ENCODE assay signal across 10 mouse cellular contexts in genomic region chr9:41585012-41585411, GRCm38 (mm10).
DNase-seq lines count a peak whose midpoint lies in the region; ATAC-seq and TF ChIP-seq lines count a peak whose summit lies in the region.
"Had no signal": no experiment of that assay in that cellular context is flagged by ENCODE, and none has a peak within 500 bp of the region (broad histone marks: within the 10 kb centered on the region; RNA-seq: fewer than 3 reads in every experiment).

No protein-coding gene starts in this region.

- no peak for ATAC-seq in heart, embryonic 14.5 days (ENCODE audit: insufficient number of reproducible peaks, insufficient read depth, low FRiP score, low read depth)
- ATAC-seq in forebrain, postnatal 0 days = no peak
- ATAC-seq in midbrain, embryonic 11.5 days (ENCODE audit: low FRiP score) = no peak

- peaks cover 43% of the 10 kb centered on the region for H3K36me3 ChIP-seq in heart, embryonic 14.5 days (ENCODE audit: control insufficient read depth, insufficient read depth, low read length)
- H3K36me3 ChIP-seq in forebrain, postnatal 0 days (ENCODE audit: insufficient read depth) = peaks cover 32% of the 10 kb centered on the region
- peaks cover 15% of the 10 kb centered on the region for H3K36me3 ChIP-seq in midbrain, embryonic 11.5 days (ENCODE audit: control insufficient read depth, insufficient read depth, low read length)

- H3K9me3 ChIP-seq in heart, embryonic 14.5 days (ENCODE audit: control insufficient read depth, low read length) = no peaks in the 10 kb centered on the region
- H3K9me3 ChIP-seq in forebrain, postnatal 0 days (ENCODE audit: low read length) = no peaks in the 10 kb centered on the region
- no peaks in the 10 kb centered on the region for H3K9me3 ChIP-seq in midbrain, embryonic 11.5 days (ENCODE audit: control insufficient read depth, low read length)

- no peak for TF ChIP-seq CTCF in forebrain, postnatal 0 days (IDR thresholded peaks at IDR 0.05; ENCODE audit: low read depth)

- H3K4me2 ChIP-seq in heart, embryonic 14.5 days (ENCODE audit: low read length) = peak overlapping the region; percentile 19; the same call in 1 of the 2 replicates
- H3K4me2 ChIP-seq in forebrain, postnatal 0 days (ENCODE audit: low read depth) = peak overlapping the region; percentile 85
- peak overlapping the region; percentile 57 for H3K4me2 ChIP-seq in midbrain, embryonic 11.5 days

- H3K9ac ChIP-seq in heart, embryonic 14.5 days (ENCODE audit: low read length) = no peak overlapping the region
- H3K9ac ChIP-seq in forebrain, postnatal 0 days = peak overlapping the region; percentile 98
- H3K9ac ChIP-seq in midbrain, embryonic 11.5 days (ENCODE audit: low read length) = peak overlapping the region; percentile 61

- WGBS in heart, embryonic 14.5 days = 68% methylated on average over 7 of the region's 7 CpGs
- 9% methylated on average over 7 of the region's 7 CpGs for WGBS in forebrain, postnatal 0 days
- WGBS in midbrain, embryonic 11.5 days = 24% methylated on average over 7 of the region's 7 CpGs

- H3K27ac ChIP-seq in heart, embryonic 14.5 days (replicated peaks in 1 of 2; ENCODE audit: control insufficient read depth in 1 of 2, insufficient read depth in 1 of 2, low read depth in 2 of 2, low read length in 2 of 2) = no peak overlapping the region
- H3K27ac ChIP-seq in forebrain, postnatal 0 days (ENCODE audit: low read depth, low read length) = peak overlapping the region; percentile 99
- peak overlapping the region; percentile 70 for H3K27ac ChIP-seq in midbrain, embryonic 11.5 days (ENCODE audit: low read depth, low read length)

- no peak overlapping the region for H3K4me3 ChIP-seq in heart, embryonic 14.5 days (ENCODE audit: control insufficient read depth in 1 of 2, insufficient read depth in 1 of 2, low read depth in 1 of 2, low read length in 2 of 2)
- peak overlapping the region; percentile 81 for H3K4me3 ChIP-seq in forebrain, postnatal 0 days (ENCODE audit: low read depth, low read length)
- peak overlapping the region; percentile 27 for H3K4me3 ChIP-seq in midbrain, embryonic 11.5 days (ENCODE audit: low read depth, low read length)

- no peak for DNase-seq in heart, postnatal 4 days
- DNase-seq in NIH3T3 (ENCODE audit: low read depth) = peak; percentile 42
- DNase-seq in forebrain, postnatal 0 days = peak; percentile 75
- peak; percentile 91 for DNase-seq in midbrain, embryonic 11.5 days (ENCODE audit: low spot score, missing footprints)
- DNase-seq in Muller cell, postnatal 12 days (ENCODE audit: inconsistent ontology term) = no peak
- DNase-seq in adrenal gland, adult (ENCODE audit: inconsistent age in 2 of 2, low spot score in 1 of 2) = no peak
- DNase-seq in layer of hippocampus, adult 9-11 months = no peak
- DNase-seq: B cell, adult 2 months; cerebellum, adult 9-10 months had no signal

- no peaks in the 10 kb centered on the region for H3K27me3 ChIP-seq in heart, embryonic 14.5 days (ENCODE audit: control insufficient read depth, insufficient read depth, low read length)
- no peaks in the 10 kb centered on the region for H3K27me3 ChIP-seq in forebrain, postnatal 0 days (ENCODE audit: insufficient read depth, low read length)
- no peaks in the 10 kb centered on the region for H3K27me3 ChIP-seq in midbrain, embryonic 11.5 days (ENCODE audit: control insufficient read depth, insufficient read depth, low read length)

- H3K4me1 ChIP-seq in heart, embryonic 14.5 days (ENCODE audit: control insufficient read depth in 2 of 2, insufficient read depth in 2 of 2, low read length in 2 of 2) = peaks cover 2 to 25% of the 10 kb centered on the region in 2 experiments; a peak in 3 of 4 replicates
- peaks cover 18% of the 10 kb centered on the region for H3K4me1 ChIP-seq in forebrain, postnatal 0 days (ENCODE audit: insufficient read depth)
- H3K4me1 ChIP-seq in midbrain, embryonic 11.5 days (ENCODE audit: control insufficient read depth, insufficient read depth, low read length) = peaks cover 34% of the 10 kb centered on the region

Comparison
In these comparisons a context has a peak if more than half of its experiments do, and no peak if none do; other contexts are left out.
1. H3K27ac ChIP-seq: peak in forebrain, postnatal 0 days (single experiment) and midbrain, embryonic 11.5 days (single experiment); none in heart, embryonic 14.5 days (0 of 2).
2. H3K4me2 ChIP-seq: peak in every context shown above with its lines; median percentile 85 in forebrain, postnatal 0 days; 57 in midbrain, embryonic 11.5 days; 19 in heart, embryonic 14.5 days.
3. H3K4me3 ChIP-seq: peak in forebrain, postnatal 0 days (single experiment) and midbrain, embryonic 11.5 days (single experiment); none in heart, embryonic 14.5 days (0 of 2).
4. DNase-seq: peak in NIH3T3 (single experiment), forebrain, postnatal 0 days (single experiment) and midbrain, embryonic 11.5 days (single experiment); none in heart, postnatal 4 days (single experiment), Muller cell, postnatal 12 days (single experiment), adrenal gland, adult (0 of 2) and layer of hippocampus, adult 9-11 months (single experiment).